Mouse (Mus musculus) pancreas, adult 10 weeks (tissue): ENCODE measurements around the gene Serpinb1c. TPM values are rescaled to one million over a fixed set of nuclear protein-coding genes. Genes with fewer than 3 reads are reported as not detected.

Experiments used
- polyA plus RNA-seq: library from polyadenylated mRNA; stranded (reverse); fragments of 350-450 nt; fragmentation: Illumina TruSeq; extraction: RNeasy Lipid Tissue Mini Kit (QIAGEN cat#74804); gene quantifications from one replicate; pipeline ENCODE4 v1.2.3, GENCODE M21; 2015; ENCODE audit warnings: low read depth, low replicate concordance; ENCODE audit not compliant: insufficient read depth

Gene Serpinb1c
- polyA plus RNA-seq: not detected

GRCm38 (mm10) chr13:32898111-32898510, at the start of gene Serpinb1c:
Serpinb1c (minus strand) TSS chr13:32898211.

DNA sequence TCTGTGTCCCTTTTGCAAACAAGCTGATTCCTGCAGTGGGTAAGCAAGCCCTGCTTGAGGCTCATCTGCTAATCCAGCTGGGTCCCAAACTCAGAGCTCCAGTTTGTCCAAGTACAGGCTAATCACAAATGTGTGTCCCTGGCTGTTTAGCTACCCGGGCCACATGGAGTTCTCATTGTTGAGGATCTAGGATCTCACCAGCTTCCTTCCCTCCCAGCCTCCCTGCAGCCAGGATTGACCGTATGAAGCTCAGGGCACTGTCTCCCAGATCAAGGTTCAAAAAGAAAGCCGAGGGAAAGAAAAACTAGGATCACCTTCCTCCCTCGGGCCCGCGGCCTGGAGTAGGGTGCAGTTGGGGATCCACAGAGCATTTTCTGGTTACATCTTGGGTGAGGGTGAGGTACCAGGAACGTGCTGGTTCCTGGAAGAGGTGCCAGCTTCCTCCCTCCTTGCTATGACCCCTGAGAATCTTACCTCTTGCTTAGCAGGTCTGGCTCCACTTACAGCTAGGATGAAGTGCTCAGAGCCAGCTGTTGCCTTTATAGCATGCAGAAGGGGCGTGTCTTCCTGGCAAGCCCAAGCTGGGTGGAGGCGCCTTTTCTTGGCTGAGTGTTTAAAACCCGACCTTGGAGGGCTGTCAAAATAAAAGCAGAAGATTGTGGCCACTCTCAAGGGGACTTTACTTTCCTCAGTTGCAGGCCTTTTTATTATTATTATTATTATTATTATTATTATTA, 47.2 kb downstream of the Serpinb1c start, which contains the start of gene Serpinb1a:
Serpinb1a (minus strand) TSS at position 518 of the 737 bp plus-strand sequence.

Other genes with a start within 250 kb of the Serpinb1c start
- not detected for gene Mylk4, start 114.3 kb downstream of the Serpinb1c start, polyA plus RNA-seq
- gene Wrnip1, start 96.2 kb downstream of the Serpinb1c start, polyA plus RNA-seq: 10.4 TPM
- gene D930007J09Rik, start 95.4 kb downstream of the Serpinb1c start, polyA plus RNA-seq: not detected
- gene Serpinb1a, start 47.0 kb downstream of the Serpinb1c start, polyA plus RNA-seq: 33.7 TPM
- 9.6 TPM for gene Serpinb6b, start 67.0 kb upstream of the Serpinb1c start, polyA plus RNA-seq
- gene Serpinb9, start 105.0 kb upstream of the Serpinb1c start, polyA plus RNA-seq: 5.0 TPM
- gene Serpinb9b, start 129.2 kb upstream of the Serpinb1c start, polyA plus RNA-seq: 0.24 TPM
- gene Serpinb1b, start 180.4 kb upstream of the Serpinb1c start, polyA plus RNA-seq: not detected